Mouse (Mus musculus): Measurements from ENCODE around the gene Prrt3. TPM values are rescaled to one million over a fixed set of nuclear protein-coding genes. Genes with fewer than 3 reads are reported as not detected.

Gene Prrt3
- polyA plus RNA-seq, 1 experiment from 2014 or later, result 0.61 TPM

GRCm38 (mm10) chr6:113451839-113452238, 49.9 kb downstream of the Prrt3 start:
- no peaks in the 10 kb centered on the region for H3K9me3 ChIP-seq (ENCODE audit: control insufficient read depth, low read depth, low read length)
- no peak overlapping the region for H3K4me3 ChIP-seq (ENCODE audit: low read depth, low read length)
- no peak for ATAC-seq (ENCODE audit: insufficient number of reproducible peaks, insufficient read depth, low FRiP score, low read depth)
- peaks cover 14% of the 10 kb centered on the region for H3K36me3 ChIP-seq (ENCODE audit: control insufficient read depth, insufficient read depth, low read length)
- no peaks in the 10 kb centered on the region for H3K27me3 ChIP-seq (ENCODE audit: control insufficient read depth, insufficient read depth, low read length)
- H3K9ac ChIP-seq (replicated peaks; ENCODE audit: low read depth, low read length), result no peak overlapping the region
- WGBS, result 70% methylated on average over 2 of the region's 2 CpGs
- no peak overlapping the region for H3K4me2 ChIP-seq (replicated peaks; ENCODE audit: low read depth, low read length)
- H3K4me1 ChIP-seq (ENCODE audit: control insufficient read depth, insufficient read depth, low read length), result no peaks in the 10 kb centered on the region
- H3K27ac ChIP-seq (ENCODE audit: low read length), result no peak overlapping the region

- Histone ChIP-seq H3K27ac (ENCODE audit: low read length) (no peak overlapping the region), H3K27me3 (ENCODE audit: control insufficient read depth, insufficient read depth, low read length) (no peaks in the 10 kb centered on the region), H3K9ac (replicated peaks; ENCODE audit: low read depth, low read length) (no peak overlapping the region), H3K4me3 (ENCODE audit: low read depth, low read length) (no peak overlapping the region), H3K9me3 (ENCODE audit: control insufficient read depth, low read depth, low read length) (no peaks in the 10 kb centered on the region), H3K36me3 (ENCODE audit: control insufficient read depth, insufficient read depth, low read length) (peaks cover 18% of the 10 kb centered on the region), H3K4me1 (ENCODE audit: control insufficient read depth, insufficient read depth, low read length) (peaks cover 5% of the 10 kb centered on the region), H3K4me2 (replicated peaks; ENCODE audit: low read depth, low read length) (no peak overlapping the region)
- ATAC-seq (ENCODE audit: insufficient number of reproducible peaks, insufficient read depth, low FRiP score, low read depth), result no peak
- 95% methylated on average over 4 of the region's 4 CpGs for WGBS
Measured at GRCm38 (mm10) chr6:113447639-113448038, 54.1 kb downstream of the Prrt3 start.

GRCm38 (mm10) chr6:113444207-113444965, 57.3 kb downstream of the Prrt3 start:
- no peak for ATAC-seq (ENCODE audit: insufficient number of reproducible peaks, insufficient read depth, low FRiP score, low read depth)

More at GRCm38 (mm10) chr6:113444207-113444965, 57.3 kb downstream of the Prrt3 start:
- no peak overlapping the region for H3K4me2 ChIP-seq (replicated peaks; ENCODE audit: low read depth, low read length)
- H3K9ac ChIP-seq (replicated peaks; ENCODE audit: low read depth, low read length), result no peak overlapping the region
- H3K9me3 ChIP-seq (ENCODE audit: control insufficient read depth, low read depth, low read length), result no peaks in the 10 kb centered on the region
- no peak overlapping the region for H3K4me3 ChIP-seq (ENCODE audit: low read depth, low read length)
- H3K4me1 ChIP-seq (ENCODE audit: control insufficient read depth, insufficient read depth, low read length), result peaks cover 5% of the 10 kb centered on the region
- H3K36me3 ChIP-seq (ENCODE audit: control insufficient read depth, insufficient read depth, low read length), result peaks cover 18% of the 10 kb centered on the region
- 76% methylated on average over 6 of the region's 8 CpGs for WGBS
- H3K27ac ChIP-seq (ENCODE audit: low read length), result no peak overlapping the region
- no peaks in the 10 kb centered on the region for H3K27me3 ChIP-seq (ENCODE audit: control insufficient read depth, insufficient read depth, low read length)

Small RNA genes lying within 50 kb of the gene (microRNA-seq; reads per million reads assigned to microRNA genes)
- gene Gm23365, result not detected

Other genes with a start within 250 kb of the Prrt3 start
- 0.20 TPM in 1 of 2 replicates, not detected in the other for gene Cpne9, start 219.6 kb downstream of the Prrt3 start, polyA plus RNA-seq (2014; fragmentation: Nextera tagmentation; extraction: Ambion mirVana)
- gene Brpf1, start 194.8 kb downstream of the Prrt3 start, polyA plus RNA-seq (2014; fragmentation: Nextera tagmentation; extraction: Ambion mirVana), result 20.1 and 21.1 TPM in 2 replicates
- gene Ogg1, start 175.0 kb downstream of the Prrt3 start, polyA plus RNA-seq (2014; fragmentation: Nextera tagmentation; extraction: Ambion mirVana), result 14.7 and 18.0 TPM in 2 replicates
- gene Camk1, start 157.9 kb downstream of the Prrt3 start, polyA plus RNA-seq (2014; fragmentation: Nextera tagmentation; extraction: Ambion mirVana), result 102 and 107 TPM in 2 replicates
- gene Tada3, start 124.0 kb downstream of the Prrt3 start, polyA plus RNA-seq (2014; fragmentation: Nextera tagmentation; extraction: Ambion mirVana), result 52.6 and 54.8 TPM in 2 replicates
- gene Arpc4, start 123.8 kb downstream of the Prrt3 start, polyA plus RNA-seq (2014; fragmentation: Nextera tagmentation; extraction: Ambion mirVana), result 222 and 230 TPM in 2 replicates
- gene Ttll3, start 112.7 kb downstream of the Prrt3 start, polyA plus RNA-seq (2014; fragmentation: Nextera tagmentation; extraction: Ambion mirVana), result 2.6 and 2.7 TPM in 2 replicates
- gene Rpusd3, start 82.6 kb downstream of the Prrt3 start, polyA plus RNA-seq (2014; fragmentation: Nextera tagmentation; extraction: Ambion mirVana), result 20.2 and 20.3 TPM in 2 replicates
- gene Cidec, start 66.2 kb downstream of the Prrt3 start, polyA plus RNA-seq (2014; fragmentation: Nextera tagmentation; extraction: Ambion mirVana), result 0.46 TPM in 1 of 2 replicates, not detected in the other
- 78.6 and 81.1 TPM in 2 replicates for gene Jagn1, start 59.4 kb downstream of the Prrt3 start, polyA plus RNA-seq (2014; fragmentation: Nextera tagmentation; extraction: Ambion mirVana)
- 19.0 and 19.8 TPM in 2 replicates for gene Il17re, start 43.4 kb downstream of the Prrt3 start, polyA plus RNA-seq (2014; fragmentation: Nextera tagmentation; extraction: Ambion mirVana)
- gene Il17rc, start 30.5 kb downstream of the Prrt3 start, polyA plus RNA-seq (2014; fragmentation: Nextera tagmentation; extraction: Ambion mirVana), result 10.6 and 12.9 TPM in 2 replicates
- 16.0 and 20.5 TPM in 2 replicates for gene Creld1, start 18.6 kb downstream of the Prrt3 start, polyA plus RNA-seq (2014; fragmentation: Nextera tagmentation; extraction: Ambion mirVana)
- 84.8 and 94.9 TPM in 2 replicates for gene Emc3, start 29.7 kb upstream of the Prrt3 start, polyA plus RNA-seq (2014; fragmentation: Nextera tagmentation; extraction: Ambion mirVana)
- gene Fancd2, start 29.8 kb upstream of the Prrt3 start, polyA plus RNA-seq (2014; fragmentation: Nextera tagmentation; extraction: Ambion mirVana), result 12.3 and 13.8 TPM in 2 replicates
- 0.28 and 0.82 TPM in 2 replicates for gene Fancd2os, start 98.8 kb upstream of the Prrt3 start, polyA plus RNA-seq (2014; fragmentation: Nextera tagmentation; extraction: Ambion mirVana)
- 244 and 245 TPM in 2 replicates for gene Brk1, start 102.8 kb upstream of the Prrt3 start, polyA plus RNA-seq (2014; fragmentation: Nextera tagmentation; extraction: Ambion mirVana)
- gene Vhl, start 122.0 kb upstream of the Prrt3 start, polyA plus RNA-seq (2014; fragmentation: Nextera tagmentation; extraction: Ambion mirVana), result 43.5 and 50.5 TPM in 2 replicates
- gene Irak2, start 136.5 kb upstream of the Prrt3 start, polyA plus RNA-seq (2014; fragmentation: Nextera tagmentation; extraction: Ambion mirVana), result 6.3 and 7.4 TPM in 2 replicates
- 1.1 and 1.4 TPM in 2 replicates for gene Tatdn2, start 195.1 kb upstream of the Prrt3 start, polyA plus RNA-seq (2014; fragmentation: Nextera tagmentation; extraction: Ambion mirVana)
- gene Ghrl, start 217.9 kb upstream of the Prrt3 start, polyA plus RNA-seq (2014; fragmentation: Nextera tagmentation; extraction: Ambion mirVana), result 8.1 and 10.2 TPM in 2 replicates
- gene Sec13, start 238.8 kb upstream of the Prrt3 start, polyA plus RNA-seq (2014; fragmentation: Nextera tagmentation; extraction: Ambion mirVana), result 260 and 268 TPM in 2 replicates